Mouse (Mus musculus) heart, postnatal 14 days (tissue): ENCODE data around the gene Eif4g3. TPM values are rescaled to one million over a fixed set of nuclear protein-coding genes. Genes with fewer than 3 reads are reported as not detected.
"Not testable (repeated sequence)": the region's sequence is repeated elsewhere in the genome, so short reads cannot be mapped to it uniquely, and the experiment has no call there.

Experiments
- DNase-seq, 2 experiments: peaks; one replicate each; pipeline ENCODE4 v3.0.0; 2021 to 2022
- intact Hi-C: fragments of 180-260 bp; cut with DNase I; formaldehyde crosslinking; loops from one replicate; pipeline ENCODE4 v1.15.1; 2025
- total RNA-seq, 2 experiments: library from RNA; stranded (reverse); gene quantifications; 2 replicates each; pipeline ENCODE4 v1.2.3; 2021

Gene Eif4g3
- total RNA-seq, 2 experiments from 2014 or later = 58.6 to 59.5 TPM

GRCm38 (mm10) chr4:138049547-138049946 lies 56.7 kb downstream of the Eif4g3 start:
- intact Hi-C loops = no loop called here
- no peak for DNase-seq

GRCm38 (mm10) chr4:138051488-138051887 lies 58.7 kb downstream of the Eif4g3 start:
- DNase-seq = no peak
- intact Hi-C loops = no loop called here

GRCm38 (mm10) chr4:138056658-138057057 lies 63.8 kb downstream of the Eif4g3 start:
- intact Hi-C loops = no loop called here
- no peak for DNase-seq

GRCm38 (mm10) chr4:138057196-138057754 lies 64.5 kb downstream of the Eif4g3 start:
- DNase-seq, intact Hi-C loops: not testable (repeated sequence)

GRCm38 (mm10) chr4:138061161-138061560 lies 68.3 kb downstream of the Eif4g3 start:
- DNase-seq = no peak
- intact Hi-C loops = no loop called here

- intact Hi-C loops = no loop called here
- no peak for DNase-seq
Measured at GRCm38 (mm10) chr4:138063372-138064265, 70.8 kb downstream of the Eif4g3 start.

GRCm38 (mm10) chr4:138064882-138065592 lies 72.2 kb downstream of the Eif4g3 start:
- peak in 1 of 2 experiments; percentile 20 for DNase-seq
- intact Hi-C loops = no loop called here

- no peak for DNase-seq
- intact Hi-C loops = no loop called here
Measured at GRCm38 (mm10) chr4:138065593-138066169, 72.9 kb downstream of the Eif4g3 start.

- intact Hi-C loops = no loop called here
Measured at GRCm38 (mm10) chr4:138066421-138066820, 73.6 kb downstream of the Eif4g3 start.

GRCm38 (mm10) chr4:138067858-138068257 lies 75.0 kb downstream of the Eif4g3 start:
- no peak for DNase-seq
- intact Hi-C loops = no loop called here

More at GRCm38 (mm10) chr4:138066421-138066820, 73.6 kb downstream of the Eif4g3 start:
- no peak for DNase-seq

GRCm38 (mm10) chr4:138068598-138068997 lies 75.8 kb downstream of the Eif4g3 start:
- DNase-seq = peak in 1 of 2 experiments; percentile 43
- intact Hi-C loops = no loop called here

- DNase-seq = no peak
- intact Hi-C loops = no loop called here
Measured at GRCm38 (mm10) chr4:138069371-138069770, 76.5 kb downstream of the Eif4g3 start.

GRCm38 (mm10) chr4:138071497-138071896 lies 78.7 kb downstream of the Eif4g3 start:
- intact Hi-C loops = no loop called here
- no peak for DNase-seq

- DNase-seq = no peak
- intact Hi-C loops = no loop called here
Measured at GRCm38 (mm10) chr4:138073086-138073485, 80.3 kb downstream of the Eif4g3 start.

- DNase-seq = peak; percentile 22 to 27
- intact Hi-C loops = no loop called here
Measured at GRCm38 (mm10) chr4:138073531-138073930, 80.7 kb downstream of the Eif4g3 start.

GRCm38 (mm10) chr4:138074896-138075584 lies 82.2 kb downstream of the Eif4g3 start:
- intact Hi-C loops = no loop called here
- no peak for DNase-seq

- intact Hi-C loops = no loop called here
- no peak for DNase-seq
Measured at GRCm38 (mm10) chr4:138077663-138078295, 85.0 kb downstream of the Eif4g3 start.

GRCm38 (mm10) chr4:138079234-138079633 lies 86.4 kb downstream of the Eif4g3 start:
- no peak for DNase-seq
- intact Hi-C loops = no loop called here

- no peak for DNase-seq
- intact Hi-C loops = no loop called here
Measured at GRCm38 (mm10) chr4:138082466-138082865, 89.6 kb downstream of the Eif4g3 start.

GRCm38 (mm10) chr4:138084103-138084502 lies 91.3 kb downstream of the Eif4g3 start:
- intact Hi-C loops = no loop called here
- DNase-seq = no peak
